Mouse (Mus musculus) limb, embryonic 10.5 days (tissue): ENCODE measurements around the gene Ebf1. TPM values are rescaled to one million over a fixed set of nuclear protein-coding genes. Genes with fewer than 3 reads are reported as not detected.

ENCODE experiments used
- DNase-seq: peaks from one replicate; pipeline ENCODE4 v3.0.0-alpha.2; 2017; ENCODE audit warnings: low spot score
- H3K27ac ChIP-seq: fragments of 300-500 bp; sonication (generic); 2 replicates; pipeline ENCODE4 v1.5.1; 2016; ENCODE audit warnings: mild to moderate bottlenecking
- H3K27me3 ChIP-seq: fragments of 300-500 bp; sonication (generic); 2 replicates; pipeline ENCODE4 v1.6.1; 2016; ENCODE audit warnings: low read depth, mild to moderate bottlenecking; ENCODE audit not compliant: poor library complexity, severe bottlenecking
- H3K36me3 ChIP-seq: fragments of 300-500 bp; sonication (generic); 2 replicates; pipeline ENCODE4 v1.6.1; 2016; ENCODE audit warnings: mild to moderate bottlenecking, moderate library complexity
- H3K4me1 ChIP-seq: fragments of 300-500 bp; sonication (generic); 2 replicates; pipeline ENCODE4 v1.6.1; 2016
- H3K4me3 ChIP-seq: fragments of 300-500 bp; sonication (generic); 2 replicates; pipeline ENCODE4 v1.5.1; 2016; ENCODE audit warnings: mild to moderate bottlenecking, moderate library complexity
- H3K9me3 ChIP-seq: fragments of 300-500 bp; sonication (generic); replicated peaks from 2 replicates; pipeline ENCODE4 v1.6.1; 2016; ENCODE audit warnings: mild to moderate bottlenecking
- WGBS: fragments of 180-500 bp; shearing (Covaris S2); methylation state at CpG from one replicate; pipeline ENCODE4 v1.1.7; 2016; 5-methylcytosine and 5-hydroxymethylcytosine counted together
- polyA plus RNA-seq: library from polyadenylated mRNA; unstranded; fragments of >200 nt; fragmentation: Nextera tagmentation; extraction: Ambion mirVana; gene quantifications from 2 replicates; pipeline ENCODE4 v1.2.1, GENCODE M21; 2016

Ebf1 gene
- polyA plus RNA-seq, 1 experiment from 2014 or later = 23.8 TPM

- H3K4me1 ChIP-seq = peaks cover 36% of the 10 kb centered on the region
- peak overlapping the region; percentile 19; the same call in 1 of the 2 replicates for H3K4me3 ChIP-seq
- 17% methylated on average over 11 of the region's 11 CpGs for WGBS
- H3K36me3 ChIP-seq = no peaks in the 10 kb centered on the region
- peaks cover 38% of the 10 kb centered on the region for H3K27me3 ChIP-seq
- no peaks in the 10 kb centered on the region for H3K9me3 ChIP-seq
- H3K27ac ChIP-seq = peak overlapping the region; percentile 53
- peak; percentile 58 for DNase-seq
Measured at GRCm38 (mm10) chr11:44622023-44622731, 5.1 kb downstream of the Ebf1 start.

- Histone ChIP-seq H3K9me3 (no peaks in the 10 kb centered on the region), H3K27ac (no peak overlapping the region), H3K4me3 (no peak overlapping the region), H3K27me3 (peaks cover 29% of the 10 kb centered on the region), H3K4me1 (peaks cover 28% of the 10 kb centered on the region), H3K36me3 (no peaks in the 10 kb centered on the region)
- no peak for DNase-seq
- WGBS = 80% methylated on average over 5 of the region's 5 CpGs
Measured at GRCm38 (mm10) chr11:44624564-44624963, 7.4 kb downstream of the Ebf1 start.

DNA sequence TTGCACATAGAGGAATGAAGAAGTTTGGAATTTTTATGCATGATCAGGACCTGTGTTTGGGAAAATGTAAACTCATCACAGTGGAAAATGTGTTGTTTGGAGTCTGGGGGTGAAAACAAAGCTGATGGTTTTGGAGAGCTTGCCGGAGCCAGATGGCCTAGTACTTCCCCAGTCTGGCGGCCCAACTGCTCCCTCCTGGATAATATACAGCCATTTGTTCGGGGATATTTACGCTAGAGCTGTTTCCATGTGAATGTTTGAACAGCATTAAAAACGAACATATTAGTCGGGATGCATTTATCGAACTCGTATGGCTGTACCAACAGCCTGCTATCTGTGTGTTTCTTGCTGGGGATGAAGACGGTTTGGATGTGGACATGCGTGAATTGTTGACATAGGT lies 8.9 kb downstream of the Ebf1 start:
- H3K27ac ChIP-seq = no peak overlapping the region
- DNase-seq = no peak
- H3K4me1 ChIP-seq = peaks cover 14% of the 10 kb centered on the region
- peaks cover 14% of the 10 kb centered on the region for H3K27me3 ChIP-seq
- no peaks in the 10 kb centered on the region for H3K36me3 ChIP-seq
- H3K4me3 ChIP-seq = no peak overlapping the region
- 77% methylated on average over 10 of the region's 10 CpGs for WGBS
- H3K9me3 ChIP-seq = no peaks in the 10 kb centered on the region

- Histone ChIP-seq H3K27me3 (no peaks in the 10 kb centered on the region), H3K36me3 (no peaks in the 10 kb centered on the region), H3K4me3 (no peak overlapping the region), H3K4me1 (peaks cover 3% of the 10 kb centered on the region; the same call in 1 of the 2 replicates), H3K9me3 (no peaks in the 10 kb centered on the region), H3K27ac (no peak overlapping the region)
- DNase-seq = no peak
- WGBS = 70% methylated on average over 4 of the region's 4 CpGs
Measured at GRCm38 (mm10) chr11:44628412-44628811, 11.3 kb downstream of the Ebf1 start.

- no peak for DNase-seq
- Histone ChIP-seq H3K27me3 (no peaks in the 10 kb centered on the region), H3K27ac (0 out of 2 replicates have a peak overlapping the region, but pooled peaks have one; percentile 15), H3K4me3 (no peak overlapping the region), H3K36me3 (peaks cover 4% of the 10 kb centered on the region; the same call in 1 of the 2 replicates), H3K4me1 (peaks cover 9% of the 10 kb centered on the region), H3K9me3 (no peaks in the 10 kb centered on the region)
- WGBS = 85% methylated on average over 15 of the region's 15 CpGs
Measured at GRCm38 (mm10) chr11:44632064-44632968, 15.2 kb downstream of the Ebf1 start.

DNA sequence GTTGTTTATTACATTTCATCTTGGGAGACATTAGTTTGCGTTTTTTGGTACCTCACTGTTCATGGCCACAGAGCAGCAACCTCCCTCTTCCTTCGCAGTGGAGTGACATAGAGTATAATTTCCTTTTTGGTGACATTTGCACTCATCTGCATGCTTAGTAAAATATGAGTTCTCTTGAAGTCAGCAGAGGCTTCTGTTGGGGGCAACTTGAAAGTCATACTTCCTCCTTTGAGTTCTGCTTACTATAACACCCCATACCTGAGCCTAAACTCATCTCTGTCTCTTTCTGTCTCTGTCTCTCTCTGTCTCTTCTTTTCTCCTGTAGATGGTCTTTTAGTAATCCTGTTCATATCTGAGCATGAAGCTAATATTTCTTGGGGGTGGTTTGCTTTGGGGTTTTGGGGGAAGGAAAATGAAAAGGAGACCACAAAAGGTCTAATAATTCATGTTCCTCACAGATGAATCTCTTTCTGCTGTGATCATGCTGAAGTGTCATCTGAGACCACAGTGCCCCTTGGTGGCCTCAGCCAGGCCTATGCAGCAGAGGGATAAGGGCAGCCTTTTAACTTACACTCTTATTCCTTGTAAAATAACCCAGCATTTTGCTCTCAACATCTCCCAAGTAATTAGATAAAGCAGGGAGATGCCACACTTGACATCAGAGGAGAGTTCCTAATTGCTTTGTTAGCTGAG lies 16.0 kb downstream of the Ebf1 start:
- no peak overlapping the region for H3K27ac ChIP-seq
- peaks cover 9% of the 10 kb centered on the region for H3K4me1 ChIP-seq
- peaks cover 4% of the 10 kb centered on the region; the same call in 1 of the 2 replicates for H3K36me3 ChIP-seq
- H3K9me3 ChIP-seq = no peaks in the 10 kb centered on the region
- no peak overlapping the region for H3K4me3 ChIP-seq
- no peaks in the 10 kb centered on the region for H3K27me3 ChIP-seq
- 90% methylated on average over 2 of the region's 2 CpGs for WGBS
- no peak for DNase-seq

GRCm38 (mm10) chr11:44634552-44635193 lies 17.6 kb downstream of the Ebf1 start:
- no peak for DNase-seq
- no peak overlapping the region for H3K27ac ChIP-seq

DNA sequence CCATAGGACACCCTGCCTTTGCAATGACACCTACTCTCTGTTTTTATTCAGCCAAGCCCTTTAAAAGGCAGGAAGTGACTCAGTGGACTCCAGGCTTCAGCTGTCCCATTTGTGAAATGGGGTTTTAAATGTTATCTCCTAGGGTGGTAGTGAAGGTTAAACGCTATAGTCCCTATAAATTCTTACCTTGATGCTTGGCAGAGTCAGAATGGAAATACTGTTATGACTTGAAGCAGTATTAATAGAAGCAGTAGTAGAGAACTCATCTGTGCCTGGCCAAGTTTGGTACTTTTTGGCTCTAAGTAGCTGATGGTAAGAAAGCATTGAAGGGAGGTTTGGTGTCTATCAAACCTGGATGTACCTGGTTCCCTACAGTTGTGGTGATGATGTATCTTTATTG lies 19.1 kb downstream of the Ebf1 start:
- H3K27me3 ChIP-seq = no peaks in the 10 kb centered on the region
- WGBS = 80% methylated on average over 1 of the region's 1 CpGs
- no peak overlapping the region for H3K4me3 ChIP-seq
- H3K4me1 ChIP-seq = peaks cover 14% of the 10 kb centered on the region
- peaks cover 4% of the 10 kb centered on the region; the same call in 1 of the 2 replicates for H3K36me3 ChIP-seq
- no peaks in the 10 kb centered on the region for H3K9me3 ChIP-seq
- no peak overlapping the region for H3K27ac ChIP-seq
- no peak for DNase-seq

More at GRCm38 (mm10) chr11:44634552-44635193, 17.6 kb downstream of the Ebf1 start:
- 80% methylated on average over 6 of the region's 6 CpGs for WGBS
- Histone ChIP-seq H3K36me3 (peaks cover 4% of the 10 kb centered on the region; the same call in 1 of the 2 replicates), H3K4me3 (no peak overlapping the region), H3K9me3 (no peaks in the 10 kb centered on the region), H3K27me3 (no peaks in the 10 kb centered on the region), H3K4me1 (peaks cover 14% of the 10 kb centered on the region)

DNA sequence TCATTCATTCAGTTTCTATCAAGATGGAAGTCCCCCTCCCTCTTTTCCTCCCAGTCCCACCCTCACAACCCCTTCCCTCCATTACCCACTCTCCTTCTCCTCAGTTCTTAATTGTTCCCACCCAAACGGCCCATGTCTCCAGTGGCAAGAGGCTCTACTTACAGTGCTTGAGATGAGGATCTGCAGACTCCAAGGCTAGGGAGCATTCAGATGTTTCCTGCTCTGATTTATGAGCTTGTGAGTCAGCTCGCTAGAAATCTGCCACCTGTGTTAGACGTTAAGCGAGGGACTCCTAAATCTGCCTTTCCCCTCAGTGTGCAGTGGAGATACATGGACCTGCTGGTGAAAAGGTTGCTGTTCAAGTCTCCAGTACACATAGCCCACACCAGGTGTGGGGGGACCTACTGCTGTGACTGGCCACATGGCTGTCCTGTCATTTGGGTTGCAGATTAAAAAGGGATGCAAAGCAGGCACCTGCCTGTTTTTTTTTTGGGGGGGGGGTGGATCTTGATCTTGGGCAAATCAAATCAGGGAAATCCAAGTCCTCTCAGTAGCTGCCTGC lies 21.2 kb downstream of the Ebf1 start:
- peaks cover 4% of the 10 kb centered on the region; the same call in 1 of the 2 replicates for H3K36me3 ChIP-seq
- 34% methylated on average over 4 of the region's 4 CpGs for WGBS
- H3K27ac ChIP-seq = no peak overlapping the region
- H3K27me3 ChIP-seq = 0 out of 2 replicates have a peak, but pooled peaks cover 4% of the 10 kb centered on the region
- DNase-seq = no peak
- H3K4me3 ChIP-seq = no peak overlapping the region
- peaks cover 16% of the 10 kb centered on the region for H3K4me1 ChIP-seq
- no peaks in the 10 kb centered on the region for H3K9me3 ChIP-seq

- Histone ChIP-seq H3K4me3 (no peak overlapping the region), H3K27ac (no peak overlapping the region), H3K27me3 (0 out of 2 replicates have a peak, but pooled peaks cover 4% of the 10 kb centered on the region), H3K9me3 (no peaks in the 10 kb centered on the region), H3K4me1 (peaks cover 18% of the 10 kb centered on the region; the same call in 1 of the 2 replicates), H3K36me3 (peaks cover 4% of the 10 kb centered on the region; the same call in 1 of the 2 replicates)
- 80% methylated on average over 2 of the region's 2 CpGs for WGBS
- DNase-seq = peak; percentile 15
Measured at GRCm38 (mm10) chr11:44641496-44641895, 24.4 kb downstream of the Ebf1 start.

GRCm38 (mm10) chr11:44654340-44655019 lies 37.4 kb downstream of the Ebf1 start:
- Histone ChIP-seq H3K9me3 (no peaks in the 10 kb centered on the region), H3K27me3 (no peaks in the 10 kb centered on the region), H3K4me3 (no peak overlapping the region), H3K36me3 (no peaks in the 10 kb centered on the region), H3K4me1 (peaks cover 32% of the 10 kb centered on the region), H3K27ac (peak overlapping the region; percentile 62)
- DNase-seq = no peak
- 69% methylated on average over 8 of the region's 8 CpGs for WGBS
